Mouse (Mus musculus): Measurements from ENCODE around the gene Kif16b. TPM values are rescaled to one million over a fixed set of nuclear protein-coding genes. Genes with fewer than 3 reads are reported as not detected.
A peak's percentile ranks its signal among the peaks of the same experiment; 100 is the strongest.

Kif16b gene
- polyA plus RNA-seq, 1 experiment from 2014 or later, result 5.2 TPM

DNA sequence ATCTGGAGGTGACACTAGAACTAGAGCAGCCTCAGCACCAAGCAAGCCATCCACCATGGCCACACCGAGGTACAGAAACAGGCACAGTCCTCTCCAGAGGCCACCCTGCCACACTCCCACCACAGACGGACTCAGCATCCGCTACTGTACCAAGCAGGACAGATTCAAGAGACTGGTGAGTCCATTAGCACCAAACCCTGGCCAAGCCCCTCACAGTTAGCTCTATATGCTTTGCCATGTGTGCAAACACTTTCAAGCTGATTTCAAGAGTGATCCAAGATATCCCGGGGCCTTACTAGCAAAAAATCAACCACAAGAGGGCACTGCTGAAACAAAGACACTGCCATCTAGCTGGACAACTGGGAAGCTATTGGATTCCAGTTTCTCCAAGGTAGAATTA, 41.9 kb downstream of the Kif16b start:
- no peak overlapping the region for H3K27ac ChIP-seq (replicated peaks)
- H3K9me3 ChIP-seq (replicated peaks), result no peaks in the 10 kb centered on the region
- H3K4me1 ChIP-seq, result no peaks in the 10 kb centered on the region
- H3K36me3 ChIP-seq, result no peaks in the 10 kb centered on the region
- WGBS, result 58% methylated on average over 4 of the region's 4 CpGs
- no peaks in the 10 kb centered on the region for H3K27me3 ChIP-seq (ENCODE audit: low read depth, poor library complexity, severe bottlenecking)
- no peak overlapping the region for H3K4me3 ChIP-seq
- peak; percentile 34 for DNase-seq (ENCODE audit: low spot score)

DNA sequence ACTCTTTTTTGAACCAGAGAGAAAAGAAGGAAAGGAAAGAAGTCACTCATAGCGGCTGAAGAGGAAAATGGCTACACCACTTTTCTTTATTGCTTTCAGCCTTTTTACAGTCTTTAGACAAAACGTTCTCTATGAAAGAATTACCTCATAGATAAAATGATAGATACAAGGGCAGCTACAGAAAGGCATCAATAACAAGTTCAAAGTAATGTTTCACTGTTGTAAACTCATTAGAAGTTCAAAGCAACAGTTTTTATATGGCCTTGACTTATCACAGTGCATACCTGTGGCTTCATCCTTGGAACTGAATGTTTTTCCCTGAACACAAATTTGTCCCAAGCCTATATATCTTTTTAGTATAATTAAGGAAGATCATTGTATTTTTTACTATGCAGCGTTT, 62.6 kb downstream of the Kif16b start:
- H3K36me3 ChIP-seq, result no peaks in the 10 kb centered on the region
- H3K27ac ChIP-seq (replicated peaks), result no peak overlapping the region
- 0 out of 2 replicates have a peak, but pooled peaks cover 1% of the 10 kb centered on the region for H3K4me1 ChIP-seq
- 80% methylated on average over 3 of the region's 3 CpGs for WGBS
- H3K9me3 ChIP-seq (replicated peaks), result no peaks in the 10 kb centered on the region
- no peak for DNase-seq (ENCODE audit: low spot score)
- no peak overlapping the region for H3K4me3 ChIP-seq
- peaks cover 10% of the 10 kb centered on the region; the same call in 1 of the 2 replicates for H3K27me3 ChIP-seq (ENCODE audit: low read depth, poor library complexity, severe bottlenecking)

DNA sequence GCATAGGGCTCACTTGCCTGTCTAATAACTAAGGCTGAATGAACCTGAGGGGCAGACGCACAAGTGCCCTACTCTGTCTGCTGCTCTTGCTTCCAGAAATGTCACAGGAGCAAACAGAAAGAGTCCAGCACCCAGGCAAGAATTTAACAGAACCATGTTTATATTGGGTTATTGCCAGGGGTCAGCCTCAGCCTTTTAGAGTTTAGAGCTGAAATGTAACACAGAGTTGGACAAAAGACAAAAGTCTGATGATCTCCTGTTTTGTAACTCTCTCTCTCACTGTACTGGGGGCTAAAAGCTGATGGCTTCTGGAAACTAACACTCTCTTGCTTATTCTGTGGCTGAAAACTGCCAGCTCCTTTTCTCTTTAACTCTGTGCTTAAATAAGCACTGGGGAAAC, 63.2 kb downstream of the Kif16b start:
- Histone ChIP-seq H3K4me1 (peaks cover 6% of the 10 kb centered on the region), H3K9me3 (replicated peaks) (no peaks in the 10 kb centered on the region), H3K4me3 (no peak overlapping the region), H3K36me3 (no peaks in the 10 kb centered on the region), H3K27ac (replicated peaks) (no peak overlapping the region), H3K27me3 (ENCODE audit: low read depth, poor library complexity, severe bottlenecking) (peaks cover 10% of the 10 kb centered on the region; the same call in 1 of the 2 replicates)
- 75% methylated on average over 1 of the region's 1 CpGs for WGBS
- no peak for DNase-seq (ENCODE audit: low spot score)

DNA sequence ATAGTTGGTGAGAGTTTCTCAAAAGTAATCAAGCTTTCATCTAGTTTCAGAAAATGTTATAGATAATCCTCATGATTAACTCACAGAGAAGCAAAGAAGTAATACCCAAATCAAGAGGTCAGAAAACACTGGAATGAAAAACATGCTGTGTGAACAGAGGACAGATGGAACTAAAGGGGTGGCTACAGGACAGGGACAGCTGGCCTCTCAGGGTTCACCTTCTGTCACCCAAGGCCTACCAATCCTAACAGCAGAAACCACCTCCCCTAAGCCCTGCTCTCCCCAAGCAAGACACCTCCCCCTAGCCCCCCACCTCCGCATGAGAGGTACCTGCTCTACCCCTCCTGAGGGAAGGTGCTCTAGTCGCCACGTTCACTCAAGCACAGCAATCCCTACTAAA, 66.6 kb downstream of the Kif16b start:
- peaks cover 24% of the 10 kb centered on the region for H3K4me1 ChIP-seq

DNA sequence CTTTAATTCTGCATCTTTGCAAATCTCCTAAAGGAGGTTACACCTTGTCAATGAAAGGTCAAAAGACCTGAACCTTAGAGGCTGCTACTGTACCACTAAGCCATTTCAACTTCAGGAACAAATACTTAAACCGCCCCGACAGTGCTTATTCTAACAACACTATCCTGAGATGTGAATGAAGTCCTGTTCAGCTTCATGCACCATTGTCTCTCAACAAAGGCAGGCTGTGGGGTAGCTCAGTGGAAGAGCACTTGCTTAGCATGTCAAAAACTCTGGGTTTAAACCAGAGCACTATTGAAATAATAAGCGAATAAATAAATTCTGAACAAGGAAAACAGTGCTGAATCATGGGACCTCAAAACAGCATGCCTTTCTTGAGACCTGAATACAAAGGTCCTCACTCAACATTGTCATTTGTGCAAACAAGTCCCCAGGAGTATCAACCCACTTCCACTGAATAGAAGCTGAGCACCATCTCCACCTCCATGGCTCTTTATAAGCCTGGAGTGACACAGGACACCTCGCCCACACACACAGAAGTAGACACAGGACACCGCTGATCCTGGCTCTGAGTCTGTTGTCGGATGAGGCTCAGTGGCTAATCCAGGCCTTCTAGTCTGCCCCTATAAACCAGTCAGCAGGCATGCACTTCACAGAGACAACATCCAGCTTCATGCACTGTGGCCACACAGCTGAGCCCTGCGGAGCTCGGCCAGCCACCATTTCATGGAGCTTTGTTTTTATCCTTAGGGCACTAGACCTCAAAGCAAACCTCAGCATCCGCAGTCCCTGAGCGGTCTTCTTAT, 68.5 kb downstream of the Kif16b start:
- Histone ChIP-seq H3K27me3 (ENCODE audit: low read depth, poor library complexity, severe bottlenecking) (peaks cover 28% of the 10 kb centered on the region), H3K27ac (replicated peaks) (peak overlapping the region; percentile 1; the same call in 1 of the 2 replicates), H3K9me3 (replicated peaks) (no peaks in the 10 kb centered on the region), H3K4me1 (peaks cover 24% of the 10 kb centered on the region), H3K36me3 (no peaks in the 10 kb centered on the region), H3K4me3 (no peak overlapping the region)
- 32% methylated on average over 10 of the region's 10 CpGs for WGBS
- DNase-seq (ENCODE audit: low spot score), result peak; percentile 53

More for the DNA sequence above, 66.6 kb downstream of the Kif16b start:
- Histone ChIP-seq H3K9me3 (replicated peaks) (no peaks in the 10 kb centered on the region), H3K36me3 (no peaks in the 10 kb centered on the region), H3K4me3 (no peak overlapping the region), H3K27me3 (ENCODE audit: low read depth, poor library complexity, severe bottlenecking) (peaks cover 28% of the 10 kb centered on the region), H3K27ac (replicated peaks) (no peak overlapping the region)
- 92% methylated on average over 3 of the region's 3 CpGs for WGBS
- no peak for DNase-seq (ENCODE audit: low spot score)

DNA sequence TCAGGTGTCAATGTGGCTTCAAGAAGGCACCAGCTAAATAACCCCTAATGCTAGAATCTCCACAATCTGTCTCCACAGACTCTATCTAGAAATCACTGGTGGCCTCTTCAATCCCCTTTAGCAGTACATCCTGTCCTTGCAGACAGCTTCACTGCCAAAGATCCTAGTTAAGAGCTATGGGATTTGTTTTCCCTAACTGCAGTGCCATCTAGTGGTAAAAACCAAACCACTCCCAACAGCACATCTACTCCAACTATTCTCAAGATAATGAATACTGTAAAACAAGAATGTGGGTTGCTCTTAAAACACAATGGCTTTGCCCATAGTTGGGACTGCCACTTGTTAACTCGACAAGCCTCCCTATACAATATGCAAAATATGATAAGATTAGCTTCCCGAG, 88.3 kb downstream of the Kif16b start:
- 37% methylated on average over 2 of the region's 2 CpGs for WGBS
- Histone ChIP-seq H3K27me3 (ENCODE audit: low read depth, poor library complexity, severe bottlenecking) (peaks cover 15% of the 10 kb centered on the region; the same call in 1 of the 2 replicates), H3K9me3 (replicated peaks) (no peaks in the 10 kb centered on the region), H3K27ac (replicated peaks) (no peak overlapping the region; the same call in 1 of the 2 replicates), H3K4me3 (no peak overlapping the region), H3K4me1 (peaks cover 11% of the 10 kb centered on the region), H3K36me3 (no peaks in the 10 kb centered on the region)
- peak; percentile 32 for DNase-seq (ENCODE audit: low spot score)

DNA sequence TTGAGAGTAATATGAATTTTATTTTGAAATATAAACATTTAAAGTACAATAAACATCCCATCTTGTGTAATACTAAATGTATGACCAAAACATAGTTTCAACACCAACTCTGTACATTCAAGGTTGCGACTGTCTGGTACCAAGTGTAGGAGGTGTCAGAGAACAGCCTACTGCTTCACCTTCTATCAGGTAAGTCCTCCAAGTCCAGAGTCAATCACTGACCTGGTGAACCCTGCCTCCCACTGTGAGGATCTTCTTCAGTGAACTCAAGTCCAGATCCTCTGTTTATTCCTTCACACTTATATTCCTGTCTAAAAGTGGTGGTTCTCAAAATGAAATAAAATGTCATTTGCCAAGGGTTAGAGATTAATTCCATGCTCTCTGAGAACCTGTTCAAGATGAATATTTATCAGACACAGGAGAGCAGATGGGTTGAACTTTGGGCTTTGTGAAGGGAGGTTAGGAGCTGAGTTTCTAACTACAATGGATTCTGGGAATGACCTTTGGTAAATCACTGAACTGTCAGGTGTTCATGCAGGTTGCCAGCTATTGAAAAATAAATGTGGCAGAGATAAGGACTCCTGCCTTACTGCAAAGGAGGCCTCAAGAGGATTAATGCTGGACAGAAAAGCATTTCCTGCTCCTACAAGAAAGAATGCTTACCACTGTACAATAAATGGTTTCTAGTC, 97.4 kb downstream of the Kif16b start:
- no peak overlapping the region for H3K4me3 ChIP-seq
- H3K9me3 ChIP-seq (replicated peaks), result no peaks in the 10 kb centered on the region
- no peak for DNase-seq (ENCODE audit: low spot score)
- no peaks in the 10 kb centered on the region for H3K27me3 ChIP-seq (ENCODE audit: low read depth, poor library complexity, severe bottlenecking)
- H3K27ac ChIP-seq (replicated peaks), result no peak overlapping the region
- no peaks in the 10 kb centered on the region for H3K4me1 ChIP-seq
- H3K36me3 ChIP-seq, result no peaks in the 10 kb centered on the region
- WGBS, result 94% methylated on average over 1 of the region's 1 CpGs

DNA sequence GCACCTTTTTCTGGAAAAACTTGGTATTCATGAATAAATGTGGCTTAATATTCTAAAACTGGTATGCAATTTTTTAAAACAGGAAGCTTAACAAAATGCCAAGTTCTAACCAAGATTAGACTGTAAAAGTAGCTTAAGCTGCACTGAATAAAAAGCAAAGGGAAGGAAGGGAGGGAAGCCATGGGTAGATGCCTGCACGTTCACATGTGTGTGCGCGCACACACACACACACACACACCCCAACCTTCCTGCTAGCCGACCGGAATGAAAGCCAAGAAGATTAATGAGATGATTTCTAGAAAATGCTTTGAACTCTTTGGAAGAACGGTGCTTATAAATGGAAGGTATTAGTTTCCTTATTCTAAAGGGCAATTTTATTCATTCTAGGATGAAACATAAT, 104.0 kb downstream of the Kif16b start:
- 85% methylated on average over 6 of the region's 6 CpGs for WGBS

DNA sequence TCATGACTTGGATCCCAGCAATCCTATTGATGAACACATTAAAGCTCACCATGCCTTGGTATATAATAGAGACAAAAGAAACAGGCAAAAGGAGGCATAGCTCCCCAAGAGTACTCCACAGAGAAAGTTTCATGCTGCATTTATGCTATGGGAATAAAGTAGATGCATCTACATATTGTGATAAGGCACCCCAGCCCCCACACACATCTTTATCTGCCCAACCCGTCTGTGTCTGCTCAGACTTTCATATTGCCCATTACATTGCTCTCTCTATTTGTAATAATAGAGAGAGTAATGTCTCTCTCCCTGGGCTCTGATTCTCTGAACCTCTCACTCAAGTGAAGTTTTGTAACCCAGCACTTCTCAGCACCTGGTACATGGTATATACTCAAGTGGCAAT, 126.0 kb downstream of the Kif16b start:
- no peak for DNase-seq (ENCODE audit: low spot score)

More for the DNA sequence above, 104.0 kb downstream of the Kif16b start:
- DNase-seq (ENCODE audit: low spot score), result no peak
- Histone ChIP-seq H3K4me3 (no peak overlapping the region), H3K4me1 (no peaks in the 10 kb centered on the region), H3K27me3 (ENCODE audit: low read depth, poor library complexity, severe bottlenecking) (no peaks in the 10 kb centered on the region), H3K9me3 (replicated peaks) (no peaks in the 10 kb centered on the region), H3K36me3 (no peaks in the 10 kb centered on the region), H3K27ac (replicated peaks) (no peak overlapping the region)

DNA sequence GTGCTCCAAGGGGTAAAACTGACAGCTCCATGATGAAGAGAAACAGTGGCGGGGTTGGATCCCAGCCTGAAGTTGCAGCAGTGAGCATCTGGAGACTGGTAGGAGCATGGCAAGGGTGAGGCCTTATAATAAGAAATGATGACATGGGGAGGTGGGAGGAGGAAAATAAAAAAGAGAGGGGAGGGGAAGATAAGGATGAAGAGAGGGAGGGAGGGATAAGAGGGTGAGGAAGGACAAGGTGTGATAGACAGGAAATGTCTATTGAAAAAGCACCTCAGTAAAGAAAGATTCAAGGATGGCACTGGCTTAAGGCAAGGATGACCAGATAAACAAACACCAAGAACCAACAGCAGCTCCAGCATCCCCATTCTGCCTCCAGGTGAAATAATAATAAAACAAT, 126.6 kb downstream of the Kif16b start:
- Histone ChIP-seq H3K27ac (replicated peaks) (no peak overlapping the region), H3K27me3 (ENCODE audit: low read depth, poor library complexity, severe bottlenecking) (no peaks in the 10 kb centered on the region), H3K36me3 (no peaks in the 10 kb centered on the region), H3K9me3 (replicated peaks) (no peaks in the 10 kb centered on the region), H3K4me3 (no peak overlapping the region), H3K4me1 (peaks cover 4% of the 10 kb centered on the region)
- WGBS, result 80% methylated on average over 1 of the region's 1 CpGs
- no peak for DNase-seq (ENCODE audit: low spot score)

More for the DNA sequence above, 126.0 kb downstream of the Kif16b start:
- H3K27me3 ChIP-seq (ENCODE audit: low read depth, poor library complexity, severe bottlenecking), result no peaks in the 10 kb centered on the region
- no peak overlapping the region for H3K27ac ChIP-seq (replicated peaks)
- H3K9me3 ChIP-seq (replicated peaks), result no peaks in the 10 kb centered on the region
- H3K4me1 ChIP-seq, result no peaks in the 10 kb centered on the region
- 86% methylated on average over 1 of the region's 1 CpGs for WGBS
- no peaks in the 10 kb centered on the region for H3K36me3 ChIP-seq
- H3K4me3 ChIP-seq, result no peak overlapping the region

DNA sequence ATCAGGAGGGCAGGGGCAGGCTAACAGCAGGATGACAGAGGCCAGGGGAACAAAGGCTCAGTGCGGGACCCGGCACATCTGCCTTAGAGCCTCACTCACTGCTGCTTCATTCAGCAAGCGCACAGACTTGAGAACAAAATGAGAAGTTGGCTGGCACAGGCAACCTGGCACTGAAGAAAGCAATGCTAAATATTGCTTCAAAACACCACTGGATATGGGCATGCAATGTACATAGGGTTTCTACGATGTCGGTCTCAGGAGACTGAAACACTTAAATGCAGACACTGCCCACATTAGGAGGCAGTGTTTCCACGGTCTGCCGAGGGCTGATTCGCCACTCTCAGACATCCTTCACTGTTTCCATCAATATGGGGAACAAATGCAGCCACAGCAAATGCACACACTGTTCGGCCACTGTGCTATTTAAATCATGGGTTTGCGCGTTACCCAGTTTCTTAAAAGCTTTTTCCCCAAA, 131.6 kb downstream of the Kif16b start:
- Histone ChIP-seq H3K36me3 (no peaks in the 10 kb centered on the region), H3K27ac (replicated peaks) (peak overlapping the region; percentile 63; the same call in 1 of the 2 replicates)
- peak; percentile 23 for DNase-seq (ENCODE audit: low spot score)

DNA sequence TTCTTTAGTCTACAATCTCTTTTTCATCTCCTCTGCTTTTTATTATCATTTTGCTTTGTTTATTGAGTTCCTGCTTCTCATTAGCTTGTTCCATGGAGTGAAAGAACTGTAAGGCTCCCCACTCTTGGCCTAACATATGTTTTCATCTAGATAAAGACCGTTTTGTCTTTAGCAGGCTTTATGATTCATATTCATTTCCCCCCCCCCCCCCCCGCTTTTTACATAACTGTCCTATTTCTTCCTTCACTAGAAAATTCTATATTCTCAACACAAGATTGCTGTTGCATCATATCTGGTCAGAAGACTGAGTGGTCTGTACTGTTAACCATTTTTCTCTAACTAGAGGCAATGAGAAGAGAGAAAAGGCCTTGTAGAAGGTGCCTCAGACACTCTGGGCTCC, 137.1 kb downstream of the Kif16b start:
- no peak for DNase-seq (ENCODE audit: low spot score)
- Histone ChIP-seq H3K27me3 (ENCODE audit: low read depth, poor library complexity, severe bottlenecking) (no peaks in the 10 kb centered on the region), H3K4me3 (no peak overlapping the region), H3K9me3 (replicated peaks) (no peaks in the 10 kb centered on the region), H3K27ac (replicated peaks) (no peak overlapping the region), H3K36me3 (no peaks in the 10 kb centered on the region), H3K4me1 (peaks cover 6% of the 10 kb centered on the region)
- 87% methylated on average over 2 of the region's 2 CpGs for whole genome bisulfite sequencing

More for the DNA sequence above, 131.6 kb downstream of the Kif16b start:
- WGBS, result 69% methylated on average over 11 of the region's 11 CpGs
- H3K4me3 ChIP-seq, result no peak overlapping the region
- no peaks in the 10 kb centered on the region for H3K9me3 ChIP-seq (replicated peaks)
- peaks cover 15% of the 10 kb centered on the region for H3K4me1 ChIP-seq
- H3K27me3 ChIP-seq (ENCODE audit: low read depth, poor library complexity, severe bottlenecking), result no peaks in the 10 kb centered on the region

DNA sequence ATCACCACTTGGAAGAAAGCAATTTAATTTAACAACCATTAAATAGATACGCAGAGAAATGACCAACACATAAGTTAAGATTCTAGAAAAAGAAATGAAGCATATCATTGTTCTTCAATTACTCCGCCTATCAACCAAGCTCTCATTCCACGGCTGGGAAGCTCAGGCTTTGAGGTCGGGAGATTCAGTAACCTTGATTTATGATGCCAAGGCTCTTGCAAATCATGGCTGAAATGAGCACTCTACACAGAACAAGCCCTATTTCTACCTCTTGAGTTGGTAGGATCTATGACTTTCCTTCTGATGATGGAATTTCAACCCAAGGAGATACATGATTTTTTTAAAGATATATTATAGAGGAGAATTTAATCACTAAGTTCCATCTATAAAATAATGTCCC, 140.5 kb downstream of the Kif16b start:
- Histone ChIP-seq H3K9me3 (replicated peaks) (no peaks in the 10 kb centered on the region), H3K36me3 (no peaks in the 10 kb centered on the region), H3K27ac (replicated peaks) (no peak overlapping the region), H3K4me3 (no peak overlapping the region), H3K27me3 (ENCODE audit: low read depth, poor library complexity, severe bottlenecking) (no peaks in the 10 kb centered on the region), H3K4me1 (peaks cover 4% of the 10 kb centered on the region)
- no peak for DNase-seq (ENCODE audit: low spot score)
- 84% methylated on average over 4 of the region's 4 CpGs for WGBS
